Mouse (Mus musculus): ENCODE data around the gene Plk3. TPM values are rescaled to one million over a fixed set of nuclear protein-coding genes. Genes with fewer than 3 reads are reported as not detected.
A peak's percentile ranks its signal among the peaks of the same experiment; 100 is the strongest.
"Not testable (repeated sequence)": the region's sequence is repeated elsewhere in the genome, so short reads cannot be mapped to it uniquely, and the experiment has no call there.

Plk3 gene
- polyA plus RNA-seq (2014; fragmentation: Nextera tagmentation; extraction: Ambion mirVana), result 2.0 and 2.3 TPM in 2 replicates

GRCm38 (mm10) chr4:117133817-117134600 is at the start of gene Plk3:
TSS of gene Plk3 (minus strand) at chr4:117133963.
- Histone ChIP-seq H3K36me3 (ENCODE audit: control insufficient read depth, insufficient read depth, low read length) (0 out of 2 replicates have a peak, but pooled peaks cover 2% of the 10 kb centered on the region), H3K27me3 (ENCODE audit: control insufficient read depth, insufficient read depth, low read length) (peaks cover 22% of the 10 kb centered on the region), H3K9ac (ENCODE audit: low read length) (peak within 1 kb of the TSS; percentile 69), H3K27ac (replicated peaks; ENCODE audit: low read depth, low read length) (no peak within 1 kb of the TSS), H3K4me1 (ENCODE audit: control insufficient read depth, insufficient read depth, low read length) (0 out of 2 replicates have a peak, but pooled peaks cover 4% of the 10 kb centered on the region), H3K9me3 (ENCODE audit: control insufficient read depth, low read length) (no peaks in the 10 kb centered on the region), H3K4me3 (ENCODE audit: low read depth, low read length) (peak within 1 kb of the TSS; percentile 78), H3K4me2 (ENCODE audit: low read depth, severe bottlenecking) (peak within 1 kb of the TSS; percentile 98)
- 2% methylated on average over 48 of the region's 48 CpGs for WGBS
- DNase-seq (ENCODE audit: low spot score) (peak; percentile 98), ATAC-seq (ENCODE audit: insufficient number of reproducible peaks, low FRiP score, low TSS enrichment, low read depth) (peak; percentile 88)

- WGBS, result 12% methylated on average over 9 of the region's 9 CpGs
- H3K36me3 ChIP-seq (ENCODE audit: control insufficient read depth, insufficient read depth, low read length); H3K4me1 ChIP-seq (ENCODE audit: control insufficient read depth, insufficient read depth, low read length); H3K27me3 ChIP-seq (ENCODE audit: control insufficient read depth, insufficient read depth, low read length); H3K27ac ChIP-seq (replicated peaks; ENCODE audit: low read depth, low read length); H3K9me3 ChIP-seq (ENCODE audit: control insufficient read depth, low read length); DNase-seq (ENCODE audit: low spot score): not testable (repeated sequence)
- peak overlapping the region; percentile 64 for H3K9ac ChIP-seq (ENCODE audit: low read length)
- H3K4me2 ChIP-seq (ENCODE audit: low read depth, severe bottlenecking), result peak overlapping the region; percentile 81
- peak; percentile 22; the same call in 1 of the 2 replicates for ATAC-seq (ENCODE audit: insufficient number of reproducible peaks, low FRiP score, low TSS enrichment, low read depth)
- peak overlapping the region; percentile 51 for H3K4me3 ChIP-seq (ENCODE audit: low read depth, low read length)
These were observed 49.0 kb upstream of the Plk3 start for GRCm38 (mm10) chr4:117182759-117183096.

- DNase-seq (ENCODE audit: low spot score) (peak; percentile 97), ATAC-seq (ENCODE audit: insufficient number of reproducible peaks, low FRiP score, low TSS enrichment, low read depth) (peak; percentile 88)
- WGBS, result 1% methylated on average over 42 of the region's 42 CpGs
- Histone ChIP-seq H3K27me3 (ENCODE audit: control insufficient read depth, insufficient read depth, low read length) (no peaks in the 10 kb centered on the region), H3K27ac (replicated peaks; ENCODE audit: low read depth, low read length) (peak within 1 kb of the TSS; percentile 31), H3K4me1 (ENCODE audit: control insufficient read depth, insufficient read depth, low read length) (peaks cover 4% of the 10 kb centered on the region; the same call in 1 of the 2 replicates), H3K4me3 (ENCODE audit: low read depth, low read length) (peak within 1 kb of the TSS; percentile 51), H3K4me2 (ENCODE audit: low read depth, severe bottlenecking) (peak within 1 kb of the TSS; percentile 81), H3K36me3 (ENCODE audit: control insufficient read depth, insufficient read depth, low read length) (peaks cover 10% of the 10 kb centered on the region), H3K9me3 (ENCODE audit: control insufficient read depth, low read length) (no peaks in the 10 kb centered on the region), H3K9ac (ENCODE audit: low read length) (peak within 1 kb of the TSS; percentile 64)
These were observed 48.3 kb upstream of the Plk3 start, which contains the start of gene Kif2c for GRCm38 (mm10) chr4:117181863-117182758. TSS of gene Kif2c (minus strand) at chr4:117182639.

DNA sequence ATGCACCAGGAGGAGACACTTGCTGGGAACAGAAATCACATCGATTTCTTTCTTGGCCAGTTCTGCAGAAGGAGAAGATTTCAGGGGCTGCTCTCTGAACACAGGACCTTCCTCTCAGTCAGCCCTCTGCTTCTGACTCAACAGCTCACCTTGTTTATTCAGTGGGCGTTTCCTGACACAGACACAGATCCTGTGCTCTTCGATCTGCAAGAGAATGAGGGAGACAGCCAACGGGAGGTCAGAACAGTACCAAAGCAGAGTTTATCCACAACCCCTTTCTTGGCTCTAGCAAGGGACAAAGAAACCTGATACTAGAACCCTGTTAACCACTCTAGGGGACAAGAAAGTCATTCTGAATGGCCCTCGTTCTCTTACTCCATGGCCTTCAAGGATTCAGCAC is 36.2 kb upstream of the Plk3 start:
- H3K9ac ChIP-seq (ENCODE audit: low read length), result no peak overlapping the region
- H3K4me3 ChIP-seq (ENCODE audit: low read depth, low read length), result no peak overlapping the region
- H3K4me2 ChIP-seq (ENCODE audit: low read depth, severe bottlenecking), result no peak overlapping the region
- ATAC-seq (ENCODE audit: insufficient number of reproducible peaks, low FRiP score, low TSS enrichment, low read depth) (no peak), DNase-seq (ENCODE audit: low spot score) (no peak)
- peaks cover 50% of the 10 kb centered on the region for H3K36me3 ChIP-seq (ENCODE audit: control insufficient read depth, insufficient read depth, low read length)
- no peaks in the 10 kb centered on the region for H3K9me3 ChIP-seq (ENCODE audit: control insufficient read depth, low read length)
- no peaks in the 10 kb centered on the region for H3K4me1 ChIP-seq (ENCODE audit: control insufficient read depth, insufficient read depth, low read length)
- no peak overlapping the region for H3K27ac ChIP-seq (replicated peaks; ENCODE audit: low read depth, low read length)
- WGBS, result 93% methylated on average over 5 of the region's 5 CpGs
- no peaks in the 10 kb centered on the region for H3K27me3 ChIP-seq (ENCODE audit: control insufficient read depth, insufficient read depth, low read length)

DNA sequence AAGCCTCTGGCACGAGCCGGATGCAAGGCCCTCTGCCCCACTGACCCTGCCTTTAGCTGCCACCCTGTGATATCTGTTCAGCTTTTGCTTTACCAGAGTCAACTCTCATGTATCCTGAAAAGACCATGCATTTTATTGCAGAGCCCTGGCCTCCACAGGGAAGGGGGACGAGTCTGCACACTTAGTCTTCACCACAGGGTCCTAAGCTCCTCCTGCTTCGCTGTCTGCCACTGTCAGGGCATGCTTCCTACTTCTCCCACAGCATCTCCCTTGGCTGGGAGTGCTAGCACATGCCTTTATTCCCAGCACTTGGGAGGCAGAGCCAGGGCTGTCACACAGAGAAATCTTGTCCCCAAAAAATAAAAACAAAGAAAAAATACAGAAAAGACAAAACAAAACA is 27.4 kb upstream of the Plk3 start:
- peaks cover 43% of the 10 kb centered on the region for H3K36me3 ChIP-seq (ENCODE audit: control insufficient read depth, insufficient read depth, low read length)
- no peaks in the 10 kb centered on the region for H3K27me3 ChIP-seq (ENCODE audit: control insufficient read depth, insufficient read depth, low read length)
- ATAC-seq (ENCODE audit: insufficient number of reproducible peaks, low FRiP score, low TSS enrichment, low read depth) (no peak), DNase-seq (ENCODE audit: low spot score) (no peak)
- no peak overlapping the region for H3K4me2 ChIP-seq (ENCODE audit: low read depth, severe bottlenecking)
- H3K9ac ChIP-seq (ENCODE audit: low read length), result no peak overlapping the region
- H3K27ac ChIP-seq (replicated peaks; ENCODE audit: low read depth, low read length), result no peak overlapping the region
- no peak overlapping the region for H3K4me3 ChIP-seq (ENCODE audit: low read depth, low read length)
- no peaks in the 10 kb centered on the region for H3K9me3 ChIP-seq (ENCODE audit: control insufficient read depth, low read length)
- no peaks in the 10 kb centered on the region for H3K4me1 ChIP-seq (ENCODE audit: control insufficient read depth, insufficient read depth, low read length)
- 64% methylated on average over 4 of the region's 4 CpGs for WGBS

- no peak for DNase-seq (ENCODE audit: low spot score)
- Histone ChIP-seq H3K4me1 (ENCODE audit: control insufficient read depth, insufficient read depth, low read length) (0 out of 2 replicates have a peak, but pooled peaks cover 3% of the 10 kb centered on the region), H3K27ac (replicated peaks; ENCODE audit: low read depth, low read length) (no peak overlapping the region), H3K27me3 (ENCODE audit: control insufficient read depth, insufficient read depth, low read length) (no peaks in the 10 kb centered on the region), H3K9me3 (ENCODE audit: control insufficient read depth, low read length) (no peaks in the 10 kb centered on the region), H3K9ac (ENCODE audit: low read length) (no peak overlapping the region), H3K36me3 (ENCODE audit: control insufficient read depth, insufficient read depth, low read length) (peaks cover 32% of the 10 kb centered on the region), H3K4me3 (ENCODE audit: low read depth, low read length) (no peak overlapping the region), H3K4me2 (ENCODE audit: low read depth, severe bottlenecking) (no peak overlapping the region)
- no peak for ATAC-seq (ENCODE audit: insufficient number of reproducible peaks, low FRiP score, low TSS enrichment, low read depth)
- WGBS, result 84% methylated on average over 10 of the region's 10 CpGs
These were observed 25.9 kb upstream of the Plk3 start for GRCm38 (mm10) chr4:117159666-117160065.

GRCm38 (mm10) chr4:117156372-117156771 is 22.6 kb upstream of the Plk3 start:
- whole genome bisulfite sequencing, result 23% methylated on average over 6 of the region's 6 CpGs
- Histone ChIP-seq H3K27ac (replicated peaks; ENCODE audit: low read depth, low read length) (no peak overlapping the region), H3K9ac (ENCODE audit: low read length) (no peak overlapping the region; the same call in 1 of the 2 replicates), H3K4me1 (ENCODE audit: control insufficient read depth, insufficient read depth, low read length) (0 out of 2 replicates have a peak, but pooled peaks cover 3% of the 10 kb centered on the region), H3K4me2 (ENCODE audit: low read depth, severe bottlenecking) (peak overlapping the region; percentile 94; the same call in 1 of the 2 replicates), H3K27me3 (ENCODE audit: control insufficient read depth, insufficient read depth, low read length) (no peaks in the 10 kb centered on the region), H3K9me3 (ENCODE audit: control insufficient read depth, low read length) (no peaks in the 10 kb centered on the region), H3K4me3 (ENCODE audit: low read depth, low read length) (peak overlapping the region; percentile 98), H3K36me3 (ENCODE audit: control insufficient read depth, insufficient read depth, low read length) (peaks cover 38% of the 10 kb centered on the region)
- no peak for ATAC-seq (ENCODE audit: insufficient number of reproducible peaks, low FRiP score, low TSS enrichment, low read depth)
- DNase-seq (ENCODE audit: low spot score), result no peak

- H3K27ac ChIP-seq (replicated peaks; ENCODE audit: low read depth, low read length), result peak within 1 kb of the TSS; percentile 93
- H3K4me2 ChIP-seq (ENCODE audit: low read depth, severe bottlenecking), result peak within 1 kb of the TSS; percentile 94
- H3K4me3 ChIP-seq (ENCODE audit: low read depth, low read length), result peak within 1 kb of the TSS; percentile 98
- peaks cover 39% of the 10 kb centered on the region for H3K36me3 ChIP-seq (ENCODE audit: control insufficient read depth, insufficient read depth, low read length)
- DNase-seq (ENCODE audit: low spot score) (peak; percentile 93), ATAC-seq (ENCODE audit: insufficient number of reproducible peaks, low FRiP score, low TSS enrichment, low read depth) (peak; percentile 89)
- H3K9ac ChIP-seq (ENCODE audit: low read length), result peak within 1 kb of the TSS; percentile 99
- H3K4me1 ChIP-seq (ENCODE audit: control insufficient read depth, insufficient read depth, low read length), result 0 out of 2 replicates have a peak, but pooled peaks cover 3% of the 10 kb centered on the region
- H3K27me3 ChIP-seq (ENCODE audit: control insufficient read depth, insufficient read depth, low read length), result no peaks in the 10 kb centered on the region
- H3K9me3 ChIP-seq (ENCODE audit: control insufficient read depth, low read length), result no peaks in the 10 kb centered on the region
- under 1% methylated on average over 52 of the region's 52 CpGs for WGBS
These were observed 22.1 kb upstream of the Plk3 start, which contains the start of gene Rps8 for GRCm38 (mm10) chr4:117155792-117156355. TSS of gene Rps8 (minus strand) at chr4:117156243.
